In genomic region chr11:116842531-116843260, GRCm38 (mm10) we compare ENCODE assay signal across 8 mouse cellular contexts. TPM values are rescaled to one million over a fixed set of nuclear protein-coding genes. Genes with fewer than 3 reads are reported as not detected.
A peak's percentile ranks its signal among the peaks of the same experiment; 100 is the strongest.
DNase-seq lines count a peak whose midpoint lies in the region; ATAC-seq and TF ChIP-seq lines count a peak whose summit lies in the region.

No protein-coding gene starts in this region.

- DNase-seq in brain, embryonic 14.5 days (ENCODE audit: low read depth): peak; percentile 85
- DNase-seq in kidney, postnatal 10 days: peak; percentile 79
- DNase-seq in liver, embryonic 13.5 days: peak; percentile 68
- DNase-seq in splenic B cell, adult 2 months (ENCODE audit: low read depth, low spot score): peak; percentile 78

- no peak for TF ChIP-seq CTCF in brain, embryonic 14.5 days (IDR thresholded peaks at IDR 0.05; ENCODE audit: borderline replicate concordance, extremely low read depth, insufficient read depth, insufficient read length)

- WGBS in heart, embryonic 14.5 days: under 1% methylated on average over 70 of the region's 73 CpGs
- under 1% methylated on average over 73 of the region's 73 CpGs for WGBS in liver, embryonic 13.5 days (ENCODE audit: insufficient replicate concordance)

- peak overlapping the region; percentile 91 for H3K9ac ChIP-seq in heart, embryonic 14.5 days (ENCODE audit: low read length)
- H3K9ac ChIP-seq in liver, embryonic 13.5 days: peak overlapping the region; percentile 93

- H3ac ChIP-seq in myocyte (ENCODE audit: control insufficient read depth, insufficient read length): peak overlapping the region; percentile 76

- no peaks in the 10 kb centered on the region for H3K9me3 ChIP-seq in heart, embryonic 14.5 days (ENCODE audit: control insufficient read depth, low read length)
- no peaks in the 10 kb centered on the region for H3K9me3 ChIP-seq in liver, embryonic 13.5 days (replicated peaks)

- H3K36me3 ChIP-seq in heart, embryonic 14.5 days (ENCODE audit: control insufficient read depth, insufficient read depth, low read length): peaks cover 54% of the 10 kb centered on the region
- peaks cover 62% of the 10 kb centered on the region for H3K36me3 ChIP-seq in liver, embryonic 13.5 days
- peaks cover 33% of the 10 kb centered on the region for H3K36me3 ChIP-seq in myocyte (ENCODE audit: control insufficient read depth, insufficient read depth)
- H3K36me3 ChIP-seq in splenic B cell, adult 2 months (ENCODE audit: control insufficient read depth, insufficient read depth, low read length, poor library complexity, severe bottlenecking): peaks cover 17% of the 10 kb centered on the region

- ATAC-seq in CD4-positive, CD25-positive, alpha-beta regulatory T cell, adult 4 months: peak; percentile 56
- ATAC-seq in erythroid progenitor cell, adult 5-6 weeks (replicated peaks; ENCODE audit: low FRiP score, poor library complexity, severe bottlenecking): peak; percentile 69
- ATAC-seq in heart, embryonic 14.5 days (ENCODE audit: insufficient number of reproducible peaks, insufficient read depth, low FRiP score, low read depth): peak; percentile 55
- peak; percentile 49 for ATAC-seq in liver, embryonic 13.5 days (ENCODE audit: low read depth)

- H3K27me3 ChIP-seq in heart, embryonic 14.5 days (ENCODE audit: control insufficient read depth, insufficient read depth, low read length): no peaks in the 10 kb centered on the region
- H3K27me3 ChIP-seq in liver, embryonic 13.5 days: no peaks in the 10 kb centered on the region
- H3K27me3 ChIP-seq in myocyte (ENCODE audit: control insufficient read depth, insufficient read depth, insufficient read length): no peaks in the 10 kb centered on the region
- H3K27me3 ChIP-seq in splenic B cell, adult 2 months (ENCODE audit: control insufficient read depth, insufficient read depth, low read length, poor library complexity, severe bottlenecking): no peaks in the 10 kb centered on the region

- peaks cover 7 to 29% of the 10 kb centered on the region in 2 experiments for H3K4me1 ChIP-seq in heart, embryonic 14.5 days (ENCODE audit: control insufficient read depth in 2 of 2, insufficient read depth in 2 of 2, low read length in 2 of 2)
- peaks cover 70% of the 10 kb centered on the region for H3K4me1 ChIP-seq in liver, embryonic 13.5 days (replicated peaks)

- peak; percentile 20; the same call in 1 of the 2 replicates for TF ChIP-seq POLR2A in brain, embryonic 14.5 days (IDR thresholded peaks at IDR 0.05; ENCODE audit: borderline replicate concordance, extremely low read depth, insufficient read depth, insufficient read length, poor library complexity, severe bottlenecking)
- TF ChIP-seq POLR2A in myocyte (IDR thresholded peaks at IDR 0.05; ENCODE audit: insufficient read length, low read depth): peak; percentile 79

- H3K27ac ChIP-seq in heart, embryonic 14.5 days (replicated peaks in 1 of 2; ENCODE audit: control insufficient read depth in 1 of 2, insufficient read depth in 1 of 2, low read depth in 2 of 2, low read length in 2 of 2): peak overlapping the region; percentile 95 to 98
- H3K27ac ChIP-seq in liver, embryonic 13.5 days: peak overlapping the region; percentile 97

- H3K79me2 ChIP-seq in myocyte (ENCODE audit: control insufficient read depth, insufficient read depth): peaks cover 55% of the 10 kb centered on the region

- peak overlapping the region; percentile 71 for H3K4me2 ChIP-seq in heart, embryonic 14.5 days (ENCODE audit: low read length)
- H3K4me2 ChIP-seq in liver, embryonic 13.5 days: peak overlapping the region; percentile 85
- H3K4me2 ChIP-seq in myocyte (ENCODE audit: low read depth): peak overlapping the region; percentile 98

- H3K4me3 ChIP-seq in heart, embryonic 14.5 days (ENCODE audit: control insufficient read depth in 1 of 2, insufficient read depth in 1 of 2, low read depth in 1 of 2, low read length in 2 of 2): peak overlapping the region; percentile 85 to 89
- peak overlapping the region; percentile 84 for H3K4me3 ChIP-seq in liver, embryonic 13.5 days (replicated peaks)
- peak overlapping the region; percentile 93 for H3K4me3 ChIP-seq in myocyte

TF ChIP-seq in myocyte, 11 proteins besides CTCF, POLR2A, EP300 and RAD21:
- TF ChIP-seq SRF (IDR thresholded peaks at IDR 0.05; ENCODE audit: control insufficient read depth, insufficient read length, low read depth): peak; percentile 92
- peak in 1 of 3 experiments; percentile 7 for TF ChIP-seq MYOD1 (IDR thresholded peaks at IDR 0.05; ENCODE audit: control insufficient read depth in 1 of 3, insufficient read length in 2 of 3, low read depth in 2 of 3)
- TF ChIP-seq POLR2AphosphoS2 (IDR thresholded peaks at IDR 0.05; ENCODE audit: insufficient read length, low read depth): no peak
- TF ChIP-seq MYOG (IDR thresholded peaks at IDR 0.05; ENCODE audit: control insufficient read depth in 1 of 3, insufficient read depth in 1 of 3, insufficient read length in 2 of 3, low read depth in 2 of 3): peak in 1 of 3 experiments; percentile 27

RNA-seq across cellular contexts. Expression of gene Mettl23, which starts 0.4 kb away (rescaled TPM):
- 100 to 1,000 TPM; 161 to 189 TPM for polyA plus RNA-seq in CD4-positive, CD25-positive, alpha-beta regulatory T cell, adult 4 months (2017; shearing (Covaris generic))
- polyA plus RNA-seq in brain, embryonic 14.5 days (2012; rRNA removed): 44.6 and 67.6 TPM in 2 replicates
- total RNA-seq in erythroid progenitor cell, adult 5-6 weeks (2015; ENCODE audit: low replicate concordance): 27.4 and 60.4 TPM in 2 replicates
- 17.8 and 18.4 TPM in 2 replicates for total RNA-seq in erythroid progenitor cell, adult 5-6 weeks (2017; ENCODE audit: low replicate concordance)
- polyA plus RNA-seq in heart, embryonic 14.5 days (2014; fragmentation: Nextera tagmentation; extraction: Ambion mirVana): 70.9 and 79.2 TPM in 2 replicates
- 44.2 and 47.0 TPM in 2 replicates for polyA plus RNA-seq in liver, embryonic 13.5 days (2015; fragmentation: Nextera tagmentation; extraction: Ambion mirVana)
- 34.0 TPM for polyA plus RNA-seq in myocyte (2012; fragmentation: generic; extraction: Trizol)

RNA-seq across cellular contexts. Expression of gene Jmjd6, which starts 0.6 kb away (rescaled TPM):
- polyA plus RNA-seq in CD4-positive, CD25-positive, alpha-beta regulatory T cell, adult 4 months (2017; shearing (Covaris generic)): 10 to 100 TPM; 48.1 to 62.6 TPM
- 34.9 and 44.1 TPM in 2 replicates for polyA plus RNA-seq in brain, embryonic 14.5 days (2012; rRNA removed)
- 5.4 and 18.0 TPM in 2 replicates for total RNA-seq in erythroid progenitor cell, adult 5-6 weeks (2015; ENCODE audit: low replicate concordance)
- total RNA-seq in erythroid progenitor cell, adult 5-6 weeks (2017; ENCODE audit: low replicate concordance): 5.1 and 10.8 TPM in 2 replicates
- polyA plus RNA-seq in heart, embryonic 14.5 days (2014; fragmentation: Nextera tagmentation; extraction: Ambion mirVana): 59.0 and 63.7 TPM in 2 replicates
- polyA plus RNA-seq in liver, embryonic 13.5 days (2015; fragmentation: Nextera tagmentation; extraction: Ambion mirVana): 38.1 and 40.1 TPM in 2 replicates
- 55.1 TPM for polyA plus RNA-seq in myocyte (2012; fragmentation: generic; extraction: Trizol)

RNA-seq across cellular contexts. Expression of gene Mfsd11, which starts 9.5 kb away (rescaled TPM):
- polyA plus RNA-seq in CD4-positive, CD25-positive, alpha-beta regulatory T cell, adult 4 months (2017; shearing (Covaris generic)): 10 to 100 TPM; 30.0 to 32.9 TPM
- polyA plus RNA-seq in brain, embryonic 14.5 days (2012; rRNA removed): 36.4 and 40.6 TPM in 2 replicates
- 6.8 and 34.8 TPM in 2 replicates for total RNA-seq in erythroid progenitor cell, adult 5-6 weeks (2015; ENCODE audit: low replicate concordance)
- total RNA-seq in erythroid progenitor cell, adult 5-6 weeks (2017; ENCODE audit: low replicate concordance): 7.6 and 15.8 TPM in 2 replicates
- polyA plus RNA-seq in heart, embryonic 14.5 days (2014; fragmentation: Nextera tagmentation; extraction: Ambion mirVana): 31.9 and 39.7 TPM in 2 replicates
- 10.4 and 11.8 TPM in 2 replicates for polyA plus RNA-seq in liver, embryonic 13.5 days (2015; fragmentation: Nextera tagmentation; extraction: Ambion mirVana)
- polyA plus RNA-seq in myocyte (2012; fragmentation: generic; extraction: Trizol): 40.0 TPM

RNA-seq across cellular contexts. Expression of gene Srsf2, which starts 10.2 kb away (rescaled TPM):
- 100 to 1,000 TPM; 543 to 659 TPM for polyA plus RNA-seq in CD4-positive, CD25-positive, alpha-beta regulatory T cell, adult 4 months (2017; shearing (Covaris generic))
- polyA plus RNA-seq in brain, embryonic 14.5 days (2012; rRNA removed): 599 and 784 TPM in 2 replicates
- 911 and 1,279 TPM in 2 replicates for total RNA-seq in erythroid progenitor cell, adult 5-6 weeks (2015; ENCODE audit: low replicate concordance)
- 284 and 388 TPM in 2 replicates for total RNA-seq in erythroid progenitor cell, adult 5-6 weeks (2017; ENCODE audit: low replicate concordance)
- 566 and 569 TPM in 2 replicates for polyA plus RNA-seq in heart, embryonic 14.5 days (2014; fragmentation: Nextera tagmentation; extraction: Ambion mirVana)
- polyA plus RNA-seq in liver, embryonic 13.5 days (2015; fragmentation: Nextera tagmentation; extraction: Ambion mirVana): 543 and 573 TPM in 2 replicates
- 145 TPM for polyA plus RNA-seq in myocyte (2012; fragmentation: generic; extraction: Trizol)

RNA-seq across cellular contexts. Expression of gene Mxra7, which starts 14.8 kb away (rescaled TPM):
- not detected for polyA plus RNA-seq in CD4-positive, CD25-positive, alpha-beta regulatory T cell, adult 4 months (2017; shearing (Covaris generic))
- 14.2 and 30.5 TPM in 2 replicates for polyA plus RNA-seq in brain, embryonic 14.5 days (2012; rRNA removed)
- total RNA-seq in erythroid progenitor cell, adult 5-6 weeks (2015; ENCODE audit: low replicate concordance): not detected in 2 replicates
- total RNA-seq in erythroid progenitor cell, adult 5-6 weeks (2017; ENCODE audit: low replicate concordance): 0.13 TPM in 1 of 2 replicates, not detected in the other
- 15.0 and 16.7 TPM in 2 replicates for polyA plus RNA-seq in heart, embryonic 14.5 days (2014; fragmentation: Nextera tagmentation; extraction: Ambion mirVana)
- 2.0 and 2.5 TPM in 2 replicates for polyA plus RNA-seq in liver, embryonic 13.5 days (2015; fragmentation: Nextera tagmentation; extraction: Ambion mirVana)
- polyA plus RNA-seq in myocyte (2012; fragmentation: generic; extraction: Trizol): 126 TPM

Comparison
In these comparisons a context has a peak if more than half of its experiments do, and no peak if none do; other contexts are left out.
1. Peak in every context shown above with its lines: DNase-seq, ATAC-seq, H3K4me3 ChIP-seq and H3K27ac ChIP-seq.